Mouse (Mus musculus): ENCODE results near the gene Esr2. TPM values are rescaled to one million over a fixed set of nuclear protein-coding genes. Genes with fewer than 3 reads are reported as not detected.

The Esr2 gene
- polyA plus RNA-seq, 1 experiment from 2014 or later, result 0.38 TPM

DNA sequence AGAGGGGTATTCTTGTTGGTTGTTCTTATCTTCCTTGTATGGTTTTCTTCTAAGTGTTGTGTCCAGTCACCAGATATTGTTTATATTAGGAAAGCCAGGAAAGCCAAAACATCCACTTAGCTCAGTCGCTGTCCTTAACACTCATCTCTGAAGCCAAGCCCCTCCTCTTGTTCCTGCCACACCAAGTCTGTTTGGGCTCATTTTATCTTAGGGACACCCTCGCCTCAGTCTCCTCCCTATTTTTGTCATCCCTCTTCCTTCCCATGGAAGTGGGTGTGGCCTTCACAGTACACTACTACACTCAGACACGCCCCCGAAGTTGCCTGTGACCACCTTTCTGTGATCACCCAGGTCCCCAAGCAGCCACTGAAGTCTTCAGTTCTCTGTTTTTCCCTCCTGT, 44.5 kb downstream of the Esr2 start:
- H3K4me2 ChIP-seq, result no peak overlapping the region
- H3K9ac ChIP-seq, result no peak overlapping the region
- no peaks in the 10 kb centered on the region for H3K9me3 ChIP-seq
- no peak overlapping the region for H3K4me3 ChIP-seq
- no peaks in the 10 kb centered on the region for H3K27me3 ChIP-seq
- WGBS, result 82% methylated on average over 4 of the region's 4 CpGs
- no peak for ATAC-seq (ENCODE audit: low FRiP score)
- H3K36me3 ChIP-seq, result no peaks in the 10 kb centered on the region
- H3K27ac ChIP-seq, result no peak overlapping the region
- H3K4me1 ChIP-seq (replicated peaks), result no peaks in the 10 kb centered on the region

DNA sequence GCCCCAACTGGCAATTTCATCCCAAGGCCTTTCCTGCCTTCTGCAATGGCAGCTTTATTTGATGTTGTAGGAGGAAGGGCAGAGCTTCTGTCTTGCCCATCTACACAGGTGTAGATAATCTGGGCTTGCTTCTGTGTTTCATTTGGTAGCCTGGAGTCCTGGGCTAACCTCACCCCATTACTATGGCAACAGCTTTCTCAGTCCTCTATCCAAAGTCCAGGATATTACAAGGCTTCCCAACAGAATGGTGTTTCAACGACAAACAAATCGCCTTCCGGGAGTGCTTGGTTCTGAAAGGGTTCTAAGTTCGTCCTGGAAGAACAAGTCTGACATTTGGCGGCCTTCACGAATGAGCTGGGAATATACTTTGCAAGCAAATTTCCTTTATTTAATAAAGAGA, 46.2 kb downstream of the Esr2 start:
- Histone ChIP-seq H3K36me3 (no peaks in the 10 kb centered on the region), H3K27me3 (no peaks in the 10 kb centered on the region), H3K9ac (no peak overlapping the region), H3K9me3 (no peaks in the 10 kb centered on the region), H3K27ac (no peak overlapping the region), H3K4me3 (no peak overlapping the region), H3K4me1 (replicated peaks) (no peaks in the 10 kb centered on the region), H3K4me2 (no peak overlapping the region)
- WGBS, result 87% methylated on average over 6 of the region's 6 CpGs
- ATAC-seq (ENCODE audit: low FRiP score), result no peak

DNA sequence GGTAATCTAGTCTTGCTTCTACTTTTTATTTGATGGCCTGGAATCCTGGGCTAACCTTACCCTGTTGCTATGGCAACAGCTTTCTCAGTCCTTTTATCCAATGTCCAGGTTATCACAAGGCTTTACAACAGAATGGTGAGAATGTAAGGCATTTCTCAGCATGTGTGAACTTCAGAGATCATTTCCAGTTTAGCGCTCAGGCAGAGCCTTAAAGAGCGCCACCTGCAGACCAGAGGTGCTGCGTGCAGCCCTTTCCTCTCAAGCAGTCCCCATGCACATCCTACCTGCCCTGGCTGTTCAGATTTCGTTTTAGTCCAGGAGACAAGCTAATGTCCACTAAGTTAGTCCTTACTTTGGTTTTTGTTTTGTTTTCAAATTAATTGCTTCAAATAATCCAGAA, 46.8 kb downstream of the Esr2 start:
- H3K9ac ChIP-seq, result no peak overlapping the region
- H3K27me3 ChIP-seq, result no peaks in the 10 kb centered on the region
- H3K27ac ChIP-seq, result no peak overlapping the region
- WGBS, result 23% methylated on average over 4 of the region's 4 CpGs
- H3K4me3 ChIP-seq, result no peak overlapping the region
- H3K9me3 ChIP-seq, result no peaks in the 10 kb centered on the region
- ATAC-seq (ENCODE audit: low FRiP score), result no peak
- H3K36me3 ChIP-seq, result no peaks in the 10 kb centered on the region
- no peak overlapping the region for H3K4me2 ChIP-seq
- no peaks in the 10 kb centered on the region for H3K4me1 ChIP-seq (replicated peaks)

DNA sequence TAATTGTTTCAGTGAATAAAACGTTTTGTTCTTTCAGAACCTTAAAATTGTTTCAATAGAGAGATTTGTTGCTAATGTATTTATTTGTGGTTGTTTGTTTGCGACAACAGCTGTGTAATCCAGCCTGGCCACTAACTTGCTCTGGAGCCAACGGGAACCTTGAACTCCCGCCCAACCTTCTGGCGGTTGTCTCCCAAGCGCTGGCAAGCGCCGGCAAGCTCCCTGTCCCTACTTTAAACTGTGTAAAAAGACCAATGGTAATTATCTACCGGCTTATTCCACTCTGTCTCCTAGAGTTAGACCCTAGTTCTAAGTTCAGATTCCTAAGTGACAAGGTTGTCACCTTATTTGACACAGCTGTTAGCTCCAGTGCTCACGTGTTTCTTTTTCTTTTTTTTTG, 48.2 kb downstream of the Esr2 start:
- Histone ChIP-seq H3K9me3 (no peaks in the 10 kb centered on the region), H3K9ac (no peak overlapping the region), H3K4me3 (no peak overlapping the region), H3K27ac (no peak overlapping the region), H3K36me3 (no peaks in the 10 kb centered on the region), H3K27me3 (no peaks in the 10 kb centered on the region), H3K4me1 (replicated peaks) (no peaks in the 10 kb centered on the region), H3K4me2 (no peak overlapping the region)
- WGBS, result 90% methylated on average over 10 of the region's 10 CpGs
- no peak for ATAC-seq (ENCODE audit: low FRiP score)

DNA sequence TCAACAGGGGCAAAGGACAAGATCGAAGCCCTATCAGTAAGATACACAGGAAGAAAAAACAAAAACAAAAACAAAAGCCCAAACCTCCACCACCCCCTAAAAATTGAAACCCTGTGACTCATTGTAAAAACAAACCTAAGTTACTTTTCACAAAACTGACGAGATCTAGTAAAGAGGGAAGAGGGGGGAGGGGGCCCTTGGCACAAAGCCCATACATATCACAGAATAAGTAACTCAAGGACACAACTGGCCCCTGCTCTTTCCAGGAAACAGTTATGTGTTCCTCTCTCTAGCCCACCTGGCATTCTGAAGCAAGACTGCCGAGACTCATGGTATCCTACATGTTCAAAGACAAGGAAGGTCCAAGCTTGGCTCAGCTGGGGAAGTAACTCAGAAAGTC, 48.8 kb downstream of the Esr2 start:
- Histone ChIP-seq H3K4me3 (no peak overlapping the region), H3K27me3 (no peaks in the 10 kb centered on the region), H3K4me1 (replicated peaks) (no peaks in the 10 kb centered on the region), H3K27ac (no peak overlapping the region), H3K4me2 (no peak overlapping the region), H3K9me3 (no peaks in the 10 kb centered on the region), H3K36me3 (no peaks in the 10 kb centered on the region), H3K9ac (no peak overlapping the region)
- ATAC-seq (ENCODE audit: low FRiP score), result no peak
- WGBS, result 63% methylated on average over 3 of the region's 3 CpGs

DNA sequence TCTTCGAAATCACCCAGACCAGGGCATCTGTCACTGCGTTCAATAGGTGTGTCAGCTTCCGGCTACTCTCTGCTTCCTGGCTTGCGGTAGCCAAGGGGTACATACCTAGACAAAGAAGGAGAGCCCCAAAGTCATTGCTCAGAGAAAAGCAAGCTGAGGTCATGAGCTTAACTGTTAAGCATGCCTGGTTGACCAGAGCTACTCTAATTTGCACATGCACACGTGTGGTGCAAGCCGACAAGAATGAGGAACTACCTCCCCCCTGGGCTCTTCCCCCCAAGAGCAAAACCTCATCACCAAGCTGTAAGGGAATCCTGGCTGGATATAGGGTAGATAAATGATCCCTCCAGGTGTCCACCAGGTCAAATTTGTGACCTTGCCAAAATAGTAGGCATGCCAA, 53.8 kb downstream of the Esr2 start:
- Histone ChIP-seq H3K4me2 (no peak overlapping the region), H3K27ac (no peak overlapping the region), H3K4me1 (replicated peaks) (no peaks in the 10 kb centered on the region), H3K27me3 (no peaks in the 10 kb centered on the region), H3K9me3 (no peaks in the 10 kb centered on the region), H3K36me3 (no peaks in the 10 kb centered on the region; the same call in 1 of the 2 replicates), H3K4me3 (no peak overlapping the region), H3K9ac (no peak overlapping the region)
- no peak for ATAC-seq (ENCODE audit: low FRiP score)
- whole genome bisulfite sequencing, result 93% methylated on average over 6 of the region's 6 CpGs

DNA sequence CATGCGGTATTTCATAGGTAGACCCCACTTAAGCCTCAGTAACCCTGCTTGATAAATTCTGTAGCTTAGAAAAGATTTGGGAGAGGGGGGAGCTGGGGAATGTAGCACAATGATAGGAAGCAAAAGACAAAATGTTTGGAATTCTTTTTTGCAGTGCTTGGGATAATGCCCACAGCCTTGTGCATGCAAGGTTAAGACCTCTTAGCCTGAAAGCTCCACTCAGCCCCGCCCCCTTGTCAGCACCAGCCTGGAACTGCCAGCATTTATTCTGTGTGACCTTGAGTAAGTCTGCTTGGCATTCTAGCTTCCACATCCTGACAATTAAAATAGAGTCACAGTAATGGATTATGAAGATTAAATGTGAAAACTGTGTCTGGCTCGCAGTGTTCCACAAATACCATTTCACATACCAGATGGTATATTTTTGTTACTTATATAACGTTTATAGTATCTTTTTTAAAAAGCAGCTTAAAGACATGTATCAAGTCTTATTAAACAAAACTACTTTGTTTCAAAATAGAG, 59.4 kb downstream of the Esr2 start:
- H3K36me3 ChIP-seq, result no peaks in the 10 kb centered on the region; the same call in 1 of the 2 replicates
- H3K4me2 ChIP-seq, result no peak overlapping the region
- 74% methylated on average over 4 of the region's 4 CpGs for WGBS
- H3K9me3 ChIP-seq, result no peaks in the 10 kb centered on the region
- H3K4me3 ChIP-seq, result no peak overlapping the region
- no peak overlapping the region for H3K9ac ChIP-seq
- H3K27ac ChIP-seq, result no peak overlapping the region
- H3K4me1 ChIP-seq (replicated peaks), result no peaks in the 10 kb centered on the region
- H3K27me3 ChIP-seq, result no peaks in the 10 kb centered on the region
- no peak for ATAC-seq (ENCODE audit: low FRiP score)

DNA sequence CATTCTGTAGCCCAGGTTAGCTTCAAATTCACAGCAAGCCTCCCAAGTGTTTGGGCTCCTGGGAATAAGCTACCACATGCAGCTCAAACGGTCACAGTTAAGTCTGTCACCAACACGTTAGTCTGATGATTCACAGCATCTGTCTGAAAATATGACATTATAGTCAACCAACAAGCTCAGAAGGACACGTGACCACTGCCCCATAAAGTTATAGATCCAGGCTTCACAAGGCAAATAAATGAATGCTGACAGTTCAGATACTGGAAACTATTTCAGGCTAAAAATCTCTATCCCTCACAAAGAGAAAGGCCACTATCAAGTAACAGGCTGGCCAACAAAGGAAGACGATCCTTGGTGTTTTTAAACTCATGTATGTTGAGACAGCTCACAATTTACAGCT, 60.5 kb downstream of the Esr2 start:
- no peak overlapping the region for H3K27ac ChIP-seq
- no peak overlapping the region for H3K9ac ChIP-seq
- ATAC-seq (ENCODE audit: low FRiP score), result no peak
- no peaks in the 10 kb centered on the region for H3K9me3 ChIP-seq
- no peaks in the 10 kb centered on the region; the same call in 1 of the 2 replicates for H3K36me3 ChIP-seq
- 83% methylated on average over 4 of the region's 4 CpGs for WGBS
- no peak overlapping the region for H3K4me3 ChIP-seq
- H3K4me1 ChIP-seq (replicated peaks), result no peaks in the 10 kb centered on the region
- H3K4me2 ChIP-seq, result no peak overlapping the region
- no peaks in the 10 kb centered on the region for H3K27me3 ChIP-seq

DNA sequence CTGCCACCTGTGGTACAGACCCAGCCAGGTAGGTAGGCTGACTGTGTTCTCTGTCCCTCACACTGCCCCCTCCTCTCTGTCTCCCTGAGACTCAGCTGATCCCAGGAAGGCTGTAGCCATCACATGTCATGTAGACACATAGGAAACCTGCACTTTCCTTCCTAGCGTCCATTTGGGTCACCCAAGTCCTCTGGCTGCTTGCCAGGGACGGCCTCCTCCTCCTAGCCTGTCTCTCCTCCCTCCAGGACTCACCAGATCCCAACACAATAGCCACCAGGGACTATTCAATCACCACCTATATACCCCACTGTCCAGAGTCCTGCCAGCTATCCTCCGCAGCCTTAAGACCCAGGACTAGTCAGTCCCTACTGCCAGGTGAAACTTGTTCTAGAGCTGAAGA, 66.0 kb downstream of the Esr2 start:
- no peaks in the 10 kb centered on the region for H3K4me1 ChIP-seq (replicated peaks)
- H3K36me3 ChIP-seq, result peaks cover 48% of the 10 kb centered on the region
- no peak overlapping the region for H3K4me2 ChIP-seq
- no peak for ATAC-seq (ENCODE audit: low FRiP score)
- no peaks in the 10 kb centered on the region for H3K27me3 ChIP-seq
- no peaks in the 10 kb centered on the region for H3K9me3 ChIP-seq
- no peak overlapping the region for H3K27ac ChIP-seq
- H3K4me3 ChIP-seq, result no peak overlapping the region
- H3K9ac ChIP-seq, result no peak overlapping the region
- 68% methylated on average over 3 of the region's 3 CpGs for WGBS

DNA sequence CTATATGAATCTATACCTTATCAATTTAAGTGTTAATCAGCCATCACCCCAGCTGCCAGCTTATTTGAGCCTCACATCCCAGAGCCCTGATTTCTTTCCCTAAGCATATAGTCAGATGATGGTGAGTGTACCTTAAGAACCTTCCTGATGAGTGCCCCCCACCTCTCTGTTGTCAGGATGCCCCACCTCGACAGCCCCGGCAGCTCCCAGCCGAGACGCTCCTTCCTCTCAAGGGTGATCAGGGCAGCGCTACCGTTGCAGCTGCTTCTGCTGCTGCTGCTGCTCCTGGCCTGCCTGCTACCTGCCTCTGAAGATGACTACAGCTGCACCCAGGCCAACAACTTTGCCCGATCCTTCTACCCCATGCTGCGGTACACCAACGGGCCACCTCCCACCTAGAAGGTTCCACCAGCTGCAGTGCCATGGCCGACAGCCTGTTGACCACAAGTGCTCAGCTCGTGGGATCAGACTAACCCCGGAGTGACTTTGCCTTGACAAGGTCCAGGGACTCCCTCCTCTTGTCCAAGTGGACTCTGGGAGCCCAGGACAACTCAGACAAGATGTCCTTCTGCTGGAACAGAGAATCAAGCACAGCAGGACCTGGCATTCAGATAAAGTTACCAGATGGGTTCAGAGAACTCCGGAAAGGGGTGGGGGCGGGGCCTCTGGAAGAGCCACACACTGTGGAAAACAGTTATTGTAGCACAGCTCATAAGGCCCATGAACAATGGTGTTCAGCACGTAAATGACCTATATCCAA, 67.2 kb downstream of the Esr2 start:
- H3K4me3 ChIP-seq, result no peak overlapping the region
- no peaks in the 10 kb centered on the region for H3K4me1 ChIP-seq (replicated peaks)
- no peaks in the 10 kb centered on the region for H3K9me3 ChIP-seq
- peaks cover 61% of the 10 kb centered on the region for H3K36me3 ChIP-seq
- ATAC-seq (ENCODE audit: low FRiP score), result no peak
- H3K4me2 ChIP-seq, result no peak overlapping the region
- WGBS, result 93% methylated on average over 15 of the region's 15 CpGs
- H3K27me3 ChIP-seq, result no peaks in the 10 kb centered on the region
- H3K9ac ChIP-seq, result no peak overlapping the region
- H3K27ac ChIP-seq, result no peak overlapping the region

DNA sequence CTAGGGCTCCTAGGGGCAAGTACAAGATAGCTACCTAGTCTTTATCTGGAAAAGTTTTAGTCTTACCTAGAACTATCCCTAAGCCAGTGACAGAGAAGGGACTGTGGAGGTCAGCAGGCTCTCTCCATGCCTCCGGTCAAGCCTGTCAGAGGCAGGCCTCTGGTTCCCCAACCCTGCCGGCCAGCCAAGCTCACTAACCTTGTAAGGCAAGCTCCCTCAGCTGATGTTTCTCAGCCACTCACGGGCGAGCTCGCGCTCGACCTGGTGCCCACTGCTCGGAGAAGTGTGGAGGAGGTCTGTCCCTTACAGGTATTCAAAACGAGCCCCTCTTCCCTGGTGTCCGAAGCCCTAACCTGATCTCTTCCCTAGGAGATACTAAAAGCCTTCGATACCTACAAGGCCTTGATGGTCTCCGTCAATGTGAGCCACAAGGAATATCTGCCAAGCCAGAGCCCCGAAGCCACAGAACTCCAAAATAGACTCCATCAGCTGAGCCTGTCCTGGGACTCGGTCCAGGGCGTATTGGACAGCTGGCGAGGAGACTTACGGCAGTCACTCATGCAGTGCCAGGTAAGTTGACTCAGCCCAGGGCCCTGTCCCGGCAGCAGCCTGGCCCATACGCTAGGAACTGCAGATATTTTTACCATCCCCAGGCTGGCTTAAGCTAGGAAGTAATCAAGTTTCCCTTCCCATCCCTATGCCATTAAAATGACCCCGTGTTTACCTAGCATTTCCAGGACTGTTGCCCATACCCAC, 72.3 kb downstream of the Esr2 start:
- WGBS, result 95% methylated on average over 20 of the region's 20 CpGs
- H3K4me3 ChIP-seq, result no peak overlapping the region

DNA sequence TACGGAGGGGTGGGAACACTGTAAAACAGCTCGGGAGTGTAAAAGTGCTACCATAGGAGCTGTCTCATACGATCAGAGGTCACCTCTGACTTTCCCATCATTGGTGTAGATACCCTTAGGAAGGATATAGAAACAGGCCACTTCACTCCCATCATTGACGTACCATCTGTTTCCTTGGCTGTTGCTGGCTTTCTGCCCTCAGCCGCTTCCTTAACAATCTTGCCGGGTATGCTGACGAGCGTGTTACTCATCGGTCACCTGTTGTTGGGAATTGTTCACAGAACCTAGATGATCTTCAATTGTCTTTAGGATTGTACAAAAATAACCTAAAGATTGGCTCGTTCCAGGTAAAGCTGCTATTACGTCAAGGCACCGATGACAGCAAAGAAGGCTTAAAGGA, 74.4 kb downstream of the Esr2 start:
- no peak overlapping the region for H3K4me2 ChIP-seq
- no peaks in the 10 kb centered on the region for H3K27me3 ChIP-seq
- WGBS, result 97% methylated on average over 12 of the region's 12 CpGs
- no peak overlapping the region; the same call in 1 of the 2 replicates for H3K9ac ChIP-seq
- H3K4me3 ChIP-seq, result no peak overlapping the region
- no peak for ATAC-seq (ENCODE audit: low FRiP score)
- peaks cover 97% of the 10 kb centered on the region for H3K36me3 ChIP-seq
- H3K27ac ChIP-seq, result no peak overlapping the region
- no peaks in the 10 kb centered on the region for H3K4me1 ChIP-seq (replicated peaks)
- H3K9me3 ChIP-seq, result no peaks in the 10 kb centered on the region

More for the DNA sequence above, 72.3 kb downstream of the Esr2 start:
- H3K27ac ChIP-seq, result no peak overlapping the region
- no peaks in the 10 kb centered on the region for H3K4me1 ChIP-seq (replicated peaks)
- ATAC-seq (ENCODE audit: low FRiP score), result no peak
- H3K9me3 ChIP-seq, result no peaks in the 10 kb centered on the region
- peaks cover 97% of the 10 kb centered on the region for H3K36me3 ChIP-seq
- H3K27me3 ChIP-seq, result no peaks in the 10 kb centered on the region
- no peak overlapping the region for H3K9ac ChIP-seq
- H3K4me2 ChIP-seq, result no peak overlapping the region
